ENCODE assay signal across 9 mouse cellular contexts in genomic region chr15:99614753-99615152, GRCm38 (mm10). TPM values are rescaled to one million over a fixed set of nuclear protein-coding genes. Genes with fewer than 3 reads are reported as not detected.
DNase-seq lines count a peak whose midpoint lies in the region; ATAC-seq lines count a peak whose summit lies in the region.
"Had no signal": no experiment of that assay in that cellular context is flagged by ENCODE, and none has a peak within 500 bp of the region (broad histone marks: within the 10 kb centered on the region; RNA-seq: fewer than 3 reads in every experiment).

No protein-coding gene starts in this region.

- no peak for ATAC-seq in neural tube, embryonic 12.5 days (ENCODE audit: low FRiP score, low read depth)
- ATAC-seq in hindbrain, embryonic 16.5 days, result peak; percentile 45; the same call in 1 of the 2 replicates
- ATAC-seq in neural tube, embryonic 15.5 days (ENCODE audit: low FRiP score), result 0 out of 2 replicates have a peak, but pooled peaks have one; percentile 45

- peak; percentile 11 for DNase-seq in adrenal gland, postnatal 10 days
- DNase-seq in adrenal gland, adult (ENCODE audit: inconsistent age in 2 of 2, low spot score in 1 of 2), result no peak
- no peak for DNase-seq in neural tube, embryonic 10.5 days (ENCODE audit: extremely low spot score, low spot score)
- DNase-seq in layer of hippocampus, postnatal 25 days (ENCODE audit: extremely low spot score in 1 of 2, low spot score in 1 of 2), result no peak
- no peak for DNase-seq in cerebellum, adult 18-20 months

- 0 out of 2 replicates have a peak overlapping the region, but pooled peaks have one; percentile 1 for H3K4me2 ChIP-seq in neural tube, embryonic 12.5 days (replicated peaks)
- peak overlapping the region; percentile 40 for H3K4me2 ChIP-seq in hindbrain, embryonic 16.5 days (ENCODE audit: low read length)
- peak overlapping the region; percentile 34 for H3K4me2 ChIP-seq in neural tube, embryonic 15.5 days

- H3K27me3 ChIP-seq in neural tube, embryonic 12.5 days (replicated peaks), result no peaks in the 10 kb centered on the region
- no peaks in the 10 kb centered on the region for H3K27me3 ChIP-seq in hindbrain, embryonic 16.5 days (replicated peaks; ENCODE audit: control insufficient read depth, insufficient read depth, low read length)
- H3K27me3 ChIP-seq in neural tube, embryonic 15.5 days (replicated peaks), result no peaks in the 10 kb centered on the region

- H3K9me3 ChIP-seq in neural tube, embryonic 12.5 days, result no peaks in the 10 kb centered on the region
- no peaks in the 10 kb centered on the region for H3K9me3 ChIP-seq in hindbrain, embryonic 16.5 days (ENCODE audit: control insufficient read depth, low read length)
- no peaks in the 10 kb centered on the region for H3K9me3 ChIP-seq in neural tube, embryonic 15.5 days (replicated peaks)

- peaks cover 3% of the 10 kb centered on the region; the same call in 1 of the 2 replicates for H3K36me3 ChIP-seq in neural tube, embryonic 12.5 days
- H3K36me3 ChIP-seq in hindbrain, embryonic 16.5 days (ENCODE audit: control insufficient read depth, insufficient read depth, low read length), result no peaks in the 10 kb centered on the region
- no peaks in the 10 kb centered on the region for H3K36me3 ChIP-seq in neural tube, embryonic 15.5 days

- no peak overlapping the region for H3K27ac ChIP-seq in neural tube, embryonic 12.5 days
- peak overlapping the region; percentile 51 for H3K27ac ChIP-seq in hindbrain, embryonic 16.5 days (ENCODE audit: low read depth, low read length)
- peak overlapping the region; percentile 63 for H3K27ac ChIP-seq in neural tube, embryonic 15.5 days (replicated peaks)

- WGBS in neural tube, embryonic 12.5 days, result 29% methylated on average over 12 of the region's 12 CpGs
- WGBS in hindbrain, embryonic 16.5 days, result 7% methylated on average over 12 of the region's 12 CpGs
- WGBS in neural tube, embryonic 15.5 days, result 10% methylated on average over 12 of the region's 12 CpGs

- peaks cover 19% of the 10 kb centered on the region; the same call in 1 of the 2 replicates for H3K4me1 ChIP-seq in neural tube, embryonic 12.5 days
- peaks cover 19% of the 10 kb centered on the region for H3K4me1 ChIP-seq in hindbrain, embryonic 16.5 days (ENCODE audit: control insufficient read depth, insufficient read depth, low read depth, low read length)
- peaks cover 32% of the 10 kb centered on the region for H3K4me1 ChIP-seq in neural tube, embryonic 15.5 days

- no peak overlapping the region for H3K9ac ChIP-seq in neural tube, embryonic 12.5 days
- H3K9ac ChIP-seq in hindbrain, embryonic 16.5 days (ENCODE audit: low read depth, low read length), result peak overlapping the region; percentile 43; the same call in 1 of the 2 replicates
- peak overlapping the region; percentile 14; the same call in 1 of the 2 replicates for H3K9ac ChIP-seq in neural tube, embryonic 15.5 days (replicated peaks)

- H3K4me3 ChIP-seq in neural tube, embryonic 12.5 days, result no peak overlapping the region
- no peak overlapping the region for H3K4me3 ChIP-seq in hindbrain, embryonic 16.5 days (ENCODE audit: low read length)
- no peak overlapping the region for H3K4me3 ChIP-seq in neural tube, embryonic 15.5 days (replicated peaks)

RNA-seq across cellular contexts. Expression of gene Aqp6, which starts 13.6 kb away (rescaled TPM):
- not detected for total RNA-seq in adrenal gland, postnatal 10 days (2021)
- polyA plus RNA-seq in neural tube, embryonic 12.5 days (2016; fragmentation: Nextera tagmentation; extraction: Ambion mirVana), result 0.60 and 1.1 TPM in 2 replicates
- polyA plus RNA-seq in hindbrain, embryonic 16.5 days (2015; fragmentation: Nextera tagmentation; extraction: Ambion mirVana), result 0.68 and 0.70 TPM in 2 replicates
- 0.64 and 0.72 TPM in 2 replicates for polyA plus RNA-seq in neural tube, embryonic 15.5 days (2015; fragmentation: Nextera tagmentation; extraction: Ambion mirVana)
- not detected for total RNA-seq in layer of hippocampus, postnatal 25 days (2021)
- polyA plus RNA-seq: liver, embryonic 16.5 days had no signal

RNA-seq across cellular contexts. Expression of gene Aqp5, which starts 24.2 kb away (rescaled TPM):
- total RNA-seq in adrenal gland, postnatal 10 days (2021), result 1 to 10 TPM in 1 of 2 experiments, under 1 TPM in 1; 0.61 to 1.6 TPM
- 2.3 and 2.9 TPM in 2 replicates for polyA plus RNA-seq in neural tube, embryonic 12.5 days (2016; fragmentation: Nextera tagmentation; extraction: Ambion mirVana)
- 0.70 and 0.95 TPM in 2 replicates for polyA plus RNA-seq in hindbrain, embryonic 16.5 days (2015; fragmentation: Nextera tagmentation; extraction: Ambion mirVana)
- 1.00 and 3.7 TPM in 2 replicates for polyA plus RNA-seq in neural tube, embryonic 15.5 days (2015; fragmentation: Nextera tagmentation; extraction: Ambion mirVana)
- total RNA-seq in layer of hippocampus, postnatal 25 days (2021), result under 1 TPM in 1 of 2 experiments, not detected in 1; 0.15 TPM

RNA-seq across cellular contexts. Expression of gene Aqp2, which starts 35.9 kb away (rescaled TPM):
- total RNA-seq in adrenal gland, postnatal 10 days (2021), result 1 to 10 TPM in 1 of 2 experiments, under 1 TPM in 1; 0.33 to 1.4 TPM
- not detected in 2 replicates for polyA plus RNA-seq in neural tube, embryonic 12.5 days (2016; fragmentation: Nextera tagmentation; extraction: Ambion mirVana)
- polyA plus RNA-seq in hindbrain, embryonic 16.5 days (2015; fragmentation: Nextera tagmentation; extraction: Ambion mirVana), result 0.11 TPM in 1 of 2 replicates, not detected in the other
- not detected in 2 replicates for polyA plus RNA-seq in neural tube, embryonic 15.5 days (2015; fragmentation: Nextera tagmentation; extraction: Ambion mirVana)
- total RNA-seq in layer of hippocampus, postnatal 25 days (2021), result under 1 TPM in 1 of 2 experiments, not detected in 1; 0.20 TPM
- polyA plus RNA-seq: liver, embryonic 16.5 days had no signal

RNA-seq across cellular contexts. Expression of gene Racgap1, which starts 36.7 kb away (rescaled TPM):
- total RNA-seq in adrenal gland, postnatal 10 days (2021), result 10 to 100 TPM; 32.1 TPM
- polyA plus RNA-seq in neural tube, embryonic 12.5 days (2016; fragmentation: Nextera tagmentation; extraction: Ambion mirVana), result 207 and 218 TPM in 2 replicates
- polyA plus RNA-seq in hindbrain, embryonic 16.5 days (2015; fragmentation: Nextera tagmentation; extraction: Ambion mirVana), result 56.7 and 64.6 TPM in 2 replicates
- 59.4 and 84.9 TPM in 2 replicates for polyA plus RNA-seq in neural tube, embryonic 15.5 days (2015; fragmentation: Nextera tagmentation; extraction: Ambion mirVana)
- total RNA-seq in layer of hippocampus, postnatal 25 days (2021), result 1 to 10 TPM; 4.4 to 6.2 TPM

RNA-seq across cellular contexts. Expression of gene Asic1, which starts 55.4 kb away (rescaled TPM):
- total RNA-seq in adrenal gland, postnatal 10 days (2021), result 1 to 10 TPM in 1 of 2 experiments, under 1 TPM in 1; 0.75 to 1.5 TPM
- polyA plus RNA-seq in neural tube, embryonic 12.5 days (2016; fragmentation: Nextera tagmentation; extraction: Ambion mirVana), result 54.3 and 62.6 TPM in 2 replicates
- polyA plus RNA-seq in hindbrain, embryonic 16.5 days (2015; fragmentation: Nextera tagmentation; extraction: Ambion mirVana), result 45.1 and 59.4 TPM in 2 replicates
- 59.3 and 68.9 TPM in 2 replicates for polyA plus RNA-seq in neural tube, embryonic 15.5 days (2015; fragmentation: Nextera tagmentation; extraction: Ambion mirVana)
- 10 to 100 TPM; 29.6 to 32.0 TPM for total RNA-seq in layer of hippocampus, postnatal 25 days (2021)
